In the genomic region with DNA sequence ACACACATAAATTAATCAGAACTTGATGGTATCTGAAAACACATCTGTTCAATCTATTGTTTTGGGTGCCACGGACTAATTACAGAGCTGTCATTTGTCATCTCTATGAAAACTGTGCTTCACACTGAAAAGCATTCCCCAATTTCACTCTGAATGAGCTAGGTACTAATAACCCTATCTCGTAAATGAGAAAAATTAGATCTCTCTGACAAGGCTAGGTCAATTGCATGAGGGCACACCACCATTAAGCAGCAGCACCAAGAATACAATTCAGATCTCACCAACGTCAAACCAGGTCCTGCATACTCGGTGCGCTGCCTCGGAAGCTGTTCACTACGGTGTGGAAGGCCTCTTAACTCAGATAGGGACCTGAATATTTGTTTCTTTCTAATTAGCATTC, we compare ENCODE assay signal across 27 mouse cellular contexts. TPM values are rescaled to one million over a fixed set of nuclear protein-coding genes. Genes with fewer than 3 reads are reported as not detected.
DNase-seq lines count a peak whose midpoint lies in the region; ATAC-seq and TF ChIP-seq lines count a peak whose summit lies in the region.
"Had no signal": no experiment of that assay in that cellular context is flagged by ENCODE, and none has a peak within 500 bp of the region (broad histone marks: within the 10 kb centered on the region; RNA-seq: fewer than 3 reads in every experiment).

No protein-coding gene starts in this region.

- peaks cover 21% of the 10 kb centered on the region for H3K36me3 ChIP-seq in forebrain, embryonic 12.5 days (replicated peaks)
- peaks cover 8% of the 10 kb centered on the region for H3K36me3 ChIP-seq in forebrain, embryonic 11.5 days (ENCODE audit: control insufficient read depth, insufficient read depth, low read length)
- H3K36me3 ChIP-seq in hindbrain, embryonic 13.5 days: peaks cover 12% of the 10 kb centered on the region
- peaks cover 8% of the 10 kb centered on the region; the same call in 1 of the 2 replicates for H3K36me3 ChIP-seq in hindbrain, embryonic 16.5 days (ENCODE audit: control insufficient read depth, insufficient read depth, low read length)
- 0 out of 2 replicates have a peak, but pooled peaks cover 4% of the 10 kb centered on the region for H3K36me3 ChIP-seq in hindbrain, embryonic 14.5 days (replicated peaks; ENCODE audit: control insufficient read depth, insufficient read depth)
- H3K36me3 ChIP-seq: heart, embryonic 12.5 days had no signal

- no peak overlapping the region for H3K27ac ChIP-seq in forebrain, embryonic 12.5 days
- H3K27ac ChIP-seq in forebrain, embryonic 11.5 days (ENCODE audit: low read depth, low read length): no peak overlapping the region
- peak overlapping the region; percentile 73 for H3K27ac ChIP-seq in hindbrain, embryonic 13.5 days
- H3K27ac ChIP-seq in hindbrain, embryonic 16.5 days (ENCODE audit: low read depth, low read length): no peak overlapping the region
- H3K27ac ChIP-seq in hindbrain, embryonic 14.5 days: peak overlapping the region; percentile 73
- H3K27ac ChIP-seq: kidney, embryonic 15.5 days; liver, embryonic 14.5 days; macrophage had no signal

- H3K9me3 ChIP-seq in forebrain, embryonic 12.5 days: no peaks in the 10 kb centered on the region
- H3K9me3 ChIP-seq in forebrain, embryonic 11.5 days (ENCODE audit: control insufficient read depth, low read length): no peaks in the 10 kb centered on the region
- no peaks in the 10 kb centered on the region for H3K9me3 ChIP-seq in hindbrain, embryonic 13.5 days
- H3K9me3 ChIP-seq in hindbrain, embryonic 16.5 days (ENCODE audit: control insufficient read depth, low read length): peaks cover 9% of the 10 kb centered on the region
- H3K9me3 ChIP-seq in hindbrain, embryonic 14.5 days (ENCODE audit: control insufficient read depth, low read length): no peaks in the 10 kb centered on the region

- TF ChIP-seq POLR2A in brain, embryonic 14.5 days (IDR thresholded peaks at IDR 0.05; ENCODE audit: borderline replicate concordance, extremely low read depth, insufficient read depth, insufficient read length, poor library complexity, severe bottlenecking): no peak

- H3K4me3 ChIP-seq in forebrain, embryonic 12.5 days (replicated peaks): no peak overlapping the region
- H3K4me3 ChIP-seq in forebrain, embryonic 11.5 days (ENCODE audit: low read depth, low read length): no peak overlapping the region
- no peak overlapping the region for H3K4me3 ChIP-seq in hindbrain, embryonic 13.5 days
- H3K4me3 ChIP-seq in hindbrain, embryonic 16.5 days (ENCODE audit: low read length): no peak overlapping the region
- no peak overlapping the region for H3K4me3 ChIP-seq in hindbrain, embryonic 14.5 days (replicated peaks; ENCODE audit: low read length)
- H3K4me3 ChIP-seq: heart, embryonic 12.5 days; kidney, embryonic 15.5 days had no signal

- no peak overlapping the region for H3K4me2 ChIP-seq in forebrain, embryonic 12.5 days
- no peak overlapping the region for H3K4me2 ChIP-seq in forebrain, embryonic 11.5 days (ENCODE audit: low read depth, low read length, severe bottlenecking)
- H3K4me2 ChIP-seq in hindbrain, embryonic 13.5 days: no peak overlapping the region
- H3K4me2 ChIP-seq in hindbrain, embryonic 16.5 days (ENCODE audit: low read length): no peak overlapping the region
- H3K4me2 ChIP-seq in hindbrain, embryonic 14.5 days (replicated peaks): no peak overlapping the region
- H3K4me2 ChIP-seq: heart, embryonic 12.5 days; kidney, embryonic 15.5 days had no signal

- H3K27me3 ChIP-seq in forebrain, embryonic 12.5 days: no peaks in the 10 kb centered on the region
- H3K27me3 ChIP-seq in forebrain, embryonic 11.5 days (ENCODE audit: control insufficient read depth, insufficient read depth, low read length): no peaks in the 10 kb centered on the region
- H3K27me3 ChIP-seq in hindbrain, embryonic 13.5 days: no peaks in the 10 kb centered on the region
- H3K27me3 ChIP-seq in hindbrain, embryonic 16.5 days (replicated peaks; ENCODE audit: control insufficient read depth, insufficient read depth, low read length): no peaks in the 10 kb centered on the region
- no peaks in the 10 kb centered on the region for H3K27me3 ChIP-seq in hindbrain, embryonic 14.5 days (ENCODE audit: control insufficient read depth, insufficient read depth, low read length)
- H3K27me3 ChIP-seq: CH12.LX; kidney, embryonic 15.5 days had no signal

- TF ChIP-seq CTCF in brain, embryonic 14.5 days (IDR thresholded peaks at IDR 0.05; ENCODE audit: borderline replicate concordance, extremely low read depth, insufficient read depth, insufficient read length): no peak

- no peak overlapping the region for H3K9ac ChIP-seq in forebrain, embryonic 12.5 days
- no peak overlapping the region for H3K9ac ChIP-seq in forebrain, embryonic 11.5 days (ENCODE audit: low read length)
- H3K9ac ChIP-seq in hindbrain, embryonic 13.5 days: no peak overlapping the region
- H3K9ac ChIP-seq in hindbrain, embryonic 16.5 days (ENCODE audit: low read depth, low read length): no peak overlapping the region
- no peak overlapping the region for H3K9ac ChIP-seq in hindbrain, embryonic 14.5 days
- H3K9ac ChIP-seq: heart, embryonic 12.5 days; kidney, embryonic 15.5 days; liver, embryonic 14.5 days had no signal

- intact Hi-C loops in gastrocnemius, postnatal 36 days (cut with DNase I): no loop called here

- WGBS in forebrain, embryonic 12.5 days: 51% methylated on average over 7 of the region's 7 CpGs
- WGBS in forebrain, embryonic 11.5 days: 63% methylated on average over 7 of the region's 7 CpGs
- WGBS in hindbrain, embryonic 13.5 days: 42% methylated on average over 7 of the region's 7 CpGs
- WGBS in hindbrain, embryonic 16.5 days: 46% methylated on average over 7 of the region's 7 CpGs
- 39% methylated on average over 7 of the region's 7 CpGs for WGBS in hindbrain, embryonic 14.5 days

- ATAC-seq in forebrain, embryonic 12.5 days (ENCODE audit: low FRiP score): peak; percentile 28; the same call in 1 of the 2 replicates
- ATAC-seq in forebrain, embryonic 11.5 days (replicated peaks; ENCODE audit: low FRiP score): no peak
- no peak for ATAC-seq in hindbrain, embryonic 13.5 days (ENCODE audit: low FRiP score)
- no peak for ATAC-seq in hindbrain, embryonic 16.5 days
- no peak for ATAC-seq in hindbrain, embryonic 14.5 days (ENCODE audit: low FRiP score)
- ATAC-seq: activated CD4-positive, CD25-positive, alpha-beta regulatory T cell, adult 4 months had no signal

- no peak for DNase-seq in forebrain, embryonic 11.5 days (ENCODE audit: low spot score)
- peak; percentile 75 for DNase-seq in brain, embryonic 14.5 days (ENCODE audit: low read depth)
- no peak for DNase-seq in hindbrain, embryonic 14.5 days (ENCODE audit: low spot score)
- DNase-seq in gastrocnemius, postnatal 36 days: no peak
- no peak for DNase-seq in urinary bladder, adult 18-20 months (ENCODE audit: low spot score in 2 of 2)
- DNase-seq: adrenal gland, adult 8-10 months; cerebellum, adult 11 months; cerebellum, adult 9-10 months; cerebellum, postnatal 36 days; heart, adult 18-20 months; heart, postnatal 4 days; kidney, adult 18-20 months; kidney, postnatal 25 days; liver; lung, adult 2 months; lung, postnatal 10 days; thymus, adult 2 months; thymus, postnatal 4 days had no signal

- H3K4me1 ChIP-seq in forebrain, embryonic 12.5 days: peaks cover 29% of the 10 kb centered on the region
- peaks cover 5% of the 10 kb centered on the region; the same call in 1 of the 2 replicates for H3K4me1 ChIP-seq in forebrain, embryonic 11.5 days (replicated peaks; ENCODE audit: control insufficient read depth, insufficient read depth, low read length)
- peaks cover 20% of the 10 kb centered on the region for H3K4me1 ChIP-seq in hindbrain, embryonic 13.5 days (replicated peaks)
- peaks cover 13% of the 10 kb centered on the region for H3K4me1 ChIP-seq in hindbrain, embryonic 16.5 days (ENCODE audit: control insufficient read depth, insufficient read depth, low read depth, low read length)
- H3K4me1 ChIP-seq in hindbrain, embryonic 14.5 days (replicated peaks; ENCODE audit: control insufficient read depth, insufficient read depth, low read length): peaks cover 23% of the 10 kb centered on the region; the same call in 1 of the 2 replicates

RNA-seq across cellular contexts. Expression of a gene that starts 52.9 kb away (rescaled TPM):
- polyA plus RNA-seq in forebrain, embryonic 12.5 days (2016; fragmentation: Nextera tagmentation; extraction: Ambion mirVana): 63.6 and 69.4 TPM in 2 replicates
- polyA plus RNA-seq in forebrain, embryonic 11.5 days (2014; fragmentation: Nextera tagmentation; extraction: Ambion mirVana): 45.5 and 47.9 TPM in 2 replicates
- polyA plus RNA-seq in hindbrain, embryonic 13.5 days (2015; fragmentation: Nextera tagmentation; extraction: Ambion mirVana): 74.1 and 77.0 TPM in 2 replicates
- polyA plus RNA-seq in hindbrain, embryonic 16.5 days (2015; fragmentation: Nextera tagmentation; extraction: Ambion mirVana): 48.6 and 58.3 TPM in 2 replicates
- polyA plus RNA-seq in brain, embryonic 14.5 days (2012; rRNA removed): 27.1 and 35.5 TPM in 2 replicates
- polyA plus RNA-seq in hindbrain, embryonic 14.5 days (2014; fragmentation: Nextera tagmentation; extraction: Ambion mirVana): 50.1 and 57.8 TPM in 2 replicates
- 10 to 100 TPM; 18.5 to 20.9 TPM for total RNA-seq in gastrocnemius, postnatal 36 days (2021)

Comparison
In these comparisons a context has a peak if more than half of its experiments do, and no peak if none do; other contexts are left out.
1. H3K27ac ChIP-seq: peak in hindbrain, embryonic 13.5 days (single experiment) and hindbrain, embryonic 14.5 days (single experiment); none in forebrain, embryonic 12.5 days (single experiment), forebrain, embryonic 11.5 days (single experiment) and hindbrain, embryonic 16.5 days (single experiment).